Mouse (Mus musculus) testis, adult 2 months (tissue): ENCODE data around the gene Olfr878. TPM values are rescaled to one million over a fixed set of nuclear protein-coding genes. Genes with fewer than 3 reads are reported as not detected.

Source experiments
- H3K27ac ChIP-seq: fragments of 200-500 bp; 2 replicates; pipeline ENCODE4 v1.5.1; 2012; ENCODE audit warnings: low read depth, low read length; ENCODE audit not compliant: control insufficient read depth, insufficient read depth
- H3K27me3 ChIP-seq: fragments of 200-500 bp; 2 replicates; pipeline ENCODE4 v1.6.1; 2012; ENCODE audit warnings: mild to moderate bottlenecking, low read length, moderate library complexity; ENCODE audit not compliant: control insufficient read depth, insufficient read depth
- H3K36me3 ChIP-seq: fragments of 200-500 bp; 2 replicates; pipeline ENCODE4 v1.6.1; 2012; ENCODE audit warnings: mild to moderate bottlenecking, low read length; ENCODE audit not compliant: control insufficient read depth, insufficient read depth
- H3K4me1 ChIP-seq: fragments of 200-500 bp; 2 replicates; pipeline ENCODE4 v1.6.1; 2012; ENCODE audit warnings: low read length; ENCODE audit not compliant: control insufficient read depth, insufficient read depth
- H3K4me3 ChIP-seq: fragments of 200-500 bp; 2 replicates; pipeline ENCODE4 v1.5.1; 2012; ENCODE audit warnings: low read depth, mild to moderate bottlenecking, low read length, moderate library complexity, mixed read lengths; ENCODE audit not compliant: control insufficient read depth
- CTCF ChIP-seq: fragments of 200-500 bp; IDR thresholded peaks from 2 replicates; pipeline ENCODE4 v1.5.1; 2012; ENCODE audit warnings: low read depth, mild to moderate bottlenecking, inconsistent platforms, low read length, moderate library complexity; ENCODE audit not compliant: control insufficient read depth, insufficient read depth, insufficient replicate concordance
- POLR2A ChIP-seq: fragments of 200-500 bp; IDR thresholded peaks from 2 replicates; pipeline ENCODE4 v1.6.1; 2012; ENCODE audit warnings: low read depth, mild to moderate bottlenecking, inconsistent platforms, low read length, moderate library complexity; ENCODE audit not compliant: control insufficient read depth
- polyA plus RNA-seq: library from polyadenylated mRNA; depleted of rRNA; stranded (reverse); fragments of >200 nt; gene quantifications from 2 replicates; pipeline ENCODE4 v1.2.3, GENCODE M21; 2012; rRNA removed

Gene Olfr878
- not detected in 2 replicates for polyA plus RNA-seq

DNA sequence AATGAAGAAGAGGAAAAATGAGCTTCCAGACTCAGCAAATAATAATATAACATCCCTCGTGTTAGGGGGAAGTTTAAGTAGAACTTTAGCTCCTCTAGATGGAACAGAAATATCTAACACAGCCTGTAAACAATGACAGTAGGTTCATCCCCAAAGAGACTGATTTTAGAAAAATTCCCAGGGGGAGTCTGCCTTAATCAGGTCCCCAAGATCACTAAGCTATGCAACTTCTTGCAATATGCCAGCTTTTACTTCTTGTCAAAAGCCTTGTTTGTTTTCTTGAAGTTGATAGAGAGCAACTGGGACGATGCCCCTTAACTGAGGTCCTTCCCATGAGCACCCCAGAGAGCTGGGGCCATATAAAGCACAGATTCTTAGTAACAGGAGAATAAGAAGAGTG, at the start of gene Olfr878:
TSS of gene Olfr878 (plus strand) at position 301 of the 400 bp plus-strand sequence.
- Histone ChIP-seq H3K27me3 (no peaks in the 10 kb centered on the region), H3K4me1 (no peaks in the 10 kb centered on the region), H3K4me3 (no peak within 1 kb of the TSS), H3K36me3 (no peaks in the 10 kb centered on the region), H3K27ac (no peak within 1 kb of the TSS)
- TF ChIP-seq POLR2A (no peak), CTCF (no peak)

DNA sequence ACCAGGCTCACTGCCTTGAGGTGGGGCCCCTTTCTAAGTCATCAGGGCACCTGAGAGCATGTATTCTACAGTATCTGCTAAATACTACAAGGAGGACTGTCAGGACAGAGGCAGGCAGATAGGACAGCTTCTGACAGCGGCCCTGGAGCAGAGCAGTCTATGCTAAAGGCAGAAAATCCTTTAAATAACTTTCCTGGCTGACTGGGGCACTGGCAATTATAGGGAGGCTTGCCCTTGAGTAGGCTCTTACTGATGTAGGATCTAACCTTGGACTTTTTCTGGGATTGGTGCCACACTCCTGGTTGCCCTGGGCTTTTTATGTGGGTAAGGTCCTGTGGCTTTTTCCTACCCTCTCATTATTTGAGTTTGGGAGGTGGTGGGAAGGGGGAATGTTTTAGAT, 47.4 kb upstream of the Olfr878 start:
- Histone ChIP-seq H3K36me3 (no peaks in the 10 kb centered on the region), H3K4me1 (no peaks in the 10 kb centered on the region), H3K27ac (no peak overlapping the region), H3K27me3 (no peaks in the 10 kb centered on the region), H3K4me3 (no peak overlapping the region)
- TF ChIP-seq CTCF (no peak), POLR2A (no peak)

DNA sequence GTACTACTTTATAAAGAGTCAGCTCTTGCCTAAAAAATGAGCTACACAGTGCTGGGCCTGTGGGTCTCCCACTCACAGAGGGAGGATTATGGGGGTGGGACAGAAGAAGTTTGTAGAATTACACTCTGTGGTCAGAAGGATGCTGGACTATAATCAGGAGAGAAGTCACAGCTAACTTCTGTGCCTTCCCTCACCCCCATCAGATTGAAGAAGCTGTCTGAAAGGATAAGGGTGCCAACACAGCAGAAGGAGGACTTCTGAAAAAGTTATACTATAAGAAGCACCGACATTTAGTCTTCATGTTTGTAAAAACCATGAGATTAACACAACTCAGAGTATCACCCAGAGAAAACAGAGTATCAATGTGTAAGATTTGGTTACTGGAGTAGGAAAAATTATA, 46.5 kb upstream of the Olfr878 start:
- Histone ChIP-seq H3K36me3 (no peaks in the 10 kb centered on the region), H3K4me1 (no peaks in the 10 kb centered on the region)

DNA sequence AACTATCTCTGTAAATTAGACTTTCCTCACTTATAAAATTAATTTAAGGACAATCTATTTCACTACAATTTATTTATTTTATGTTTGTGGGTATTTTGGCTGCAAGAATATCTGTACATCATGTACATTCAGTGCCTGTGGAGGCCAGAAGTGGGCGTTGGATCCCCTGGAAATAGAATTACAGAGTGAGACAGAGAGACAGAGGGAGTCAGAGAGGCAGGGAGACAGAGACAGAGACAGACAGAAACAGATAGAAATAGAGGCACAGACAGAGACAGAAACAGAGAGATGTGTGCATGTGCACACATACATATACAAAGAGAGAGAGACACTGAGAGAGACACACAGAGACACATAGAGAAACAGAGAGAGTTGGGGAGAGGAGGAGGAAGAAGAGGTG, 46.1 kb upstream of the Olfr878 start:
- Histone ChIP-seq H3K4me3 (no peak overlapping the region), H3K27ac (no peak overlapping the region), H3K4me1 (no peaks in the 10 kb centered on the region), H3K36me3 (no peaks in the 10 kb centered on the region), H3K27me3 (no peaks in the 10 kb centered on the region)
- TF ChIP-seq POLR2A = no peak
- no peak for TF ChIP-seq CTCF

More for the DNA sequence above, 46.5 kb upstream of the Olfr878 start:
- TF ChIP-seq POLR2A = no peak
- no peak for TF ChIP-seq CTCF
- Histone ChIP-seq H3K27me3 (no peaks in the 10 kb centered on the region), H3K4me3 (no peak overlapping the region), H3K27ac (no peak overlapping the region)

DNA sequence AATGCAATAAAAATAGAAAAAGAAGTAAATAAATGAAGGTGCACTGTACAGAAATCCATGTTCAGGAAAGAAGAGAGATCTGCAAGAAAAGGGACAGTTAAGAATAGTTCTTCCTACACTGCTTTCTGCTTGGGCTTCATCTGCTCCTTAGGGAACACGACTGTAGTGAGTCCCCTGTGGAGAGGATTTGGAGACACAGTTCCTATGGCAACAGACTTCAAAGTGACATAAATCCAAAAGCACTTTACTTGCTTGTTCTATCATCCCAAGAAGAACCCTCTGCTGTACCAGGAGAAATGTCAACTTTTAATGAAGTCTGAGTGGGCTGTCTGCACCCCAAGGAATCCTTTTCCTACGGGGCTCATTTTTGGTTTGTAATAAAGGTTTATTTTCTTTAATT, 26.7 kb upstream of the Olfr878 start:
- H3K27me3 ChIP-seq = no peaks in the 10 kb centered on the region
- no peaks in the 10 kb centered on the region for H3K4me1 ChIP-seq
- H3K36me3 ChIP-seq = no peaks in the 10 kb centered on the region
- H3K27ac ChIP-seq = no peak overlapping the region
- H3K4me3 ChIP-seq = no peak overlapping the region
- no peak for TF ChIP-seq POLR2A
- no peak for TF ChIP-seq CTCF

DNA sequence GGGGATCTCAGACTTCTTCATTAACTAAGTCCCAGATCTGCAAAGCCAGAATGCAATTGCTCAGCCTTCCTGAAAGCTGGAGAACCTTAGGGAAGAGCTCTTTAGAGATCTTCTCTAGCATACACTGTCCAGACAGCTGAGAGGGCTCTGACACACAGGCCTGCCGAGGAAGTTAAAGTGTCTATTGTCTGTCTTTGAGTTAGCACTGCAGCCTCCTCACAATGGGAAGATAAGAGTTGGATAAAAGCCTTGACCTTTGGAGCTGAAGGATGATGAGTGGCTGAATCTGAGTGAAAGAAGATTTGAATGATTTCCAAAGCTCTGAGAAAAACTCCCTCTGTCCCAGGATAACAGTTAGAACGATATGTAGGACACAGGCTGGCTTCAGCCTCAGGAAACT, 21.0 kb upstream of the Olfr878 start, which contains the start of gene Olfr145:
TSS of gene Olfr145 (plus strand) at position 64 of the 400 bp plus-strand sequence.
- TF ChIP-seq CTCF = no peak
- no peaks in the 10 kb centered on the region for H3K36me3 ChIP-seq
- no peak within 1 kb of the TSS for H3K27ac ChIP-seq
- H3K4me1 ChIP-seq = no peaks in the 10 kb centered on the region
- H3K27me3 ChIP-seq = no peaks in the 10 kb centered on the region
- H3K4me3 ChIP-seq = no peak within 1 kb of the TSS

DNA sequence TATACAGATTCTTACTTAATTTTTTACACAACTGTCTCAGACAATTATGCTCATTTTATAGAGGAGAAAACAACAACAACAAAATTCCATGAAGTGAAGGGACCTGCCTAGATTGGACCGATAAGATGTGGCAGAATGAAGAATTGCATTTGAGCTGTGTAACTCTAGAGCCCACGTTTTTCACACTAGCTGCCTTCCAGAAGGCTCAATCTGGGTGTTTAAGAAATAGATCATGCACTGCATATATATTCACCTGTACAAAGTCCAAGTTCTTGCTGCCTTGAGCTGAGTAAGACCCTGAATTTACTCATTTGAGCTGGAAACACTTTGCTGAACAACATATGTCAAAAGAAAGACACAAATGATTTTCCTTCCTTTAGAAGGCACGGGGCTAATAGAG, 12.1 kb upstream of the Olfr878 start:
- Histone ChIP-seq H3K36me3 (no peaks in the 10 kb centered on the region), H3K27ac (no peak overlapping the region), H3K4me3 (no peak overlapping the region), H3K27me3 (no peaks in the 10 kb centered on the region), H3K4me1 (peaks cover 2% of the 10 kb centered on the region; the same call in 1 of the 2 replicates)
- TF ChIP-seq CTCF = no peak
- TF ChIP-seq POLR2A = no peak

DNA sequence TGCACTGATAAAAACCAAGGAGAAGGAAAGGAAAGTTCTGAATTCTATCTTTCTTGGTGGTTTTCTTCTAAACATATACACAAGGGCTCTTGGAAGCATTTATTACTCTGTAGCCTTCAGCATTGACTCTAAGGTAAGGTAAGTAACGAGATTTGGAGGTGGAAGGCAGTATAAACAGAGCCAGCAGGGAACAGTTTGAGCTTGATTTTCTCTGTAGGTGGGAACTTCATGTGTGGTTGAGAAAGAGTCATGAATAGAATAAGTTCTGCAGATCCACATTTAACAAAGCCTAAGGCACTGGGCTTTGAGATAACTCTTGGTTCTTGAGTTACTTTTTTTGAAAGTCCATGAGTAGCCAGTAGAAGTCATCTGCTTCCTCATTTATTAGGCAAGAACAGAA, 378 bp downstream of the Olfr878 start:
- no peak for TF ChIP-seq POLR2A
- no peak for TF ChIP-seq CTCF
- H3K4me3 ChIP-seq = no peak overlapping the region
- no peak overlapping the region for H3K27ac ChIP-seq
- H3K27me3 ChIP-seq = no peaks in the 10 kb centered on the region
- H3K36me3 ChIP-seq = no peaks in the 10 kb centered on the region
- no peaks in the 10 kb centered on the region for H3K4me1 ChIP-seq
